Mouse (Mus musculus) MEL-GATA-1-ER (cell line): ENCODE measurements around the gene Tenm3.

Experiments
- DNase-seq: peaks from one replicate; pipeline ENCODE4 v3.0.0-alpha.2; 2012; ENCODE audit warnings: low read depth; ENCODE audit errors: extremely low read depth

Gene Tenm3

GRCm38 (mm10) chr8:48458373-48458772 lies 385.4 kb downstream of the Tenm3 start:
- no peak for DNase-seq

GRCm38 (mm10) chr8:48456328-48457124 lies 387.2 kb downstream of the Tenm3 start:
- DNase-seq, result no peak

- no peak for DNase-seq
These were observed 392.5 kb downstream of the Tenm3 start for GRCm38 (mm10) chr8:48451247-48451635.

- no peak for DNase-seq
These were observed 393.1 kb downstream of the Tenm3 start for GRCm38 (mm10) chr8:48450397-48451246.

- no peak for DNase-seq
These were observed 394.1 kb downstream of the Tenm3 start for GRCm38 (mm10) chr8:48449625-48450024.

- no peak for DNase-seq
These were observed 398.1 kb downstream of the Tenm3 start for GRCm38 (mm10) chr8:48445690-48446089.

GRCm38 (mm10) chr8:48439491-48439890 lies 404.3 kb downstream of the Tenm3 start:
- no peak for DNase-seq

GRCm38 (mm10) chr8:48437523-48438207 lies 406.1 kb downstream of the Tenm3 start:
- DNase-seq, result no peak

GRCm38 (mm10) chr8:48425101-48425500 lies 418.6 kb downstream of the Tenm3 start:
- DNase-seq, result no peak

- DNase-seq, result no peak
These were observed 426.0 kb downstream of the Tenm3 start for GRCm38 (mm10) chr8:48417714-48418113.

GRCm38 (mm10) chr8:48410916-48411315 lies 432.8 kb downstream of the Tenm3 start:
- no peak for DNase-seq

GRCm38 (mm10) chr8:48400572-48400972 lies 443.2 kb downstream of the Tenm3 start:
- DNase-seq, result no peak

GRCm38 (mm10) chr8:48385833-48386232 lies 457.9 kb downstream of the Tenm3 start:
- DNase-seq, result no peak

GRCm38 (mm10) chr8:48380035-48380434 lies 463.7 kb downstream of the Tenm3 start:
- DNase-seq, result no peak

- no peak for DNase-seq
These were observed 467.0 kb downstream of the Tenm3 start for GRCm38 (mm10) chr8:48376774-48377173.

- no peak for DNase-seq
These were observed 468.6 kb downstream of the Tenm3 start for GRCm38 (mm10) chr8:48375183-48375582.

GRCm38 (mm10) chr8:48373404-48373803 lies 470.3 kb downstream of the Tenm3 start:
- no peak for DNase-seq

GRCm38 (mm10) chr8:48367164-48367563 lies 476.6 kb downstream of the Tenm3 start:
- no peak for DNase-seq

GRCm38 (mm10) chr8:48356849-48357248 lies 486.9 kb downstream of the Tenm3 start:
- DNase-seq, result no peak

- DNase-seq, result no peak
These were observed 490.3 kb downstream of the Tenm3 start for GRCm38 (mm10) chr8:48353458-48353857.

- DNase-seq, result no peak
These were observed 494.9 kb downstream of the Tenm3 start for GRCm38 (mm10) chr8:48348901-48349300.

- DNase-seq, result no peak
These were observed 495.4 kb downstream of the Tenm3 start for GRCm38 (mm10) chr8:48348386-48348785.
